Mouse (Mus musculus) telencephalon, adult 2 months (tissue): ENCODE measurements around the gene Wdr83.

Source experiments
- DNase-seq: peaks from one replicate; pipeline ENCODE4 v3.0.0-alpha.2; 2011; ENCODE audit warnings: low read depth, low spot score

Gene Wdr83

DNA sequence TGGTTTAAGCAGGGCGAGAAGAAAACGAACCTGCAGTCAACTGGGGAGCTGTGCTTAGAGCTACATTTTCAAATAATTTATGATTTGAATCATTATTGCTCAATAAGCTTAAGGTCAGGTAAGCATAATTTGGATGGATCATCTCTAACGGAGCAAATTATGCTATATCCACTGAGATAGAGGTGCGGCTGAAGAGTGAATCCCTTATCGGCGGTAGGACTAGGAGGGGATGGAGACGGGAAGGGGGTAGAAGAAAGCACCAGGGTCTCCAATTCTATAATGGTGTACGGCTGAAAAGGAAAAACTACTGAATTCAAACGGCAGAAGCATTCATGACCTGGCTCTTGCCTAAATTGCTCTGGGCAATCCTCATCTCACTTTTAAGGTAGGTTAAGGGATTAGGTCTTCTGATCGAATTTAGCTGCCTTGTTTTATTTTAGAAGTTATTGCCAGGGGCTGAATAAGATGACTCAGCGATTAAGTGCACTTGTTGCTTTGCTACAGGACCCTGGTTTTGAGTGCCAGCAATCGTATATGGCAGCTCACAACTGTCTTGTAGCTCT, 45.9 kb downstream of the Wdr83 start:
- no peak for DNase-seq

- peak; percentile 80 for DNase-seq
These were observed 46.3 kb downstream of the Wdr83 start for GRCm38 (mm10) chr8:85034764-85035163.

GRCm38 (mm10) chr8:85033867-85034266, 47.2 kb downstream of the Wdr83 start:
- DNase-seq = no peak

DNA sequence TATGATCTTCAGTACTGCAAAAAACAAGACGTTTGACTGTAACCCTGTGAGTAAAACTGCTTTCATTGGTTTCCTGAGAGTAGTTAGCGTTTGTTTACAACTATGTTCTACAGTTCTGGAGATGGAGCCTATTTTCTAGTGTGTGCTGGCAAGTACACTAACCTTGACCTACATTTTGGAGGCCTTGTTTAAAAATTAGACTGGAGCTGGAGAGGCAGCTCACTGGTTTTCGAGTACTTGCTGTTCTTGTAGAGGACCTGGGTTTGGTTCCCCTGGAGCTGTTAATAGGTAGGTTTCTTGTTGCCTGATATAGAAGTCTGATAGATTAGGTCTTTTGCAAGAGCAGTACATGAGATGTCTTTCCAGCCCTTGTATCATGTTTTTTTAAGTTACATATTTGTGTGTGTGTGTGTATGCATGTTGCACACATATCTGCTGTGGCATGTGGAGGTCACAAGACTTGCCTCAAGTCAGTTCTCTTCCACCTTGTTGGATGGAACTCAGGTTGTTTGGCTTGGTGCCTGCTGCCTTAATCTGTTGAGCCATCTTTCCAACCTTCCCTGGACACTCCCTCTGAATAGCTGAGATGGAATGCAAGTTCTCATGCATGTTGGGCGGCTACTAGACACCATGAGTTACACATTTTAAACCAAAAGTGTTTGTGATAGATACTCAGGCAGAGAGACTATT, 48.3 kb downstream of the Wdr83 start:
- DNase-seq = no peak

GRCm38 (mm10) chr8:85029271-85029670, 51.8 kb downstream of the Wdr83 start:
- DNase-seq = no peak

DNA sequence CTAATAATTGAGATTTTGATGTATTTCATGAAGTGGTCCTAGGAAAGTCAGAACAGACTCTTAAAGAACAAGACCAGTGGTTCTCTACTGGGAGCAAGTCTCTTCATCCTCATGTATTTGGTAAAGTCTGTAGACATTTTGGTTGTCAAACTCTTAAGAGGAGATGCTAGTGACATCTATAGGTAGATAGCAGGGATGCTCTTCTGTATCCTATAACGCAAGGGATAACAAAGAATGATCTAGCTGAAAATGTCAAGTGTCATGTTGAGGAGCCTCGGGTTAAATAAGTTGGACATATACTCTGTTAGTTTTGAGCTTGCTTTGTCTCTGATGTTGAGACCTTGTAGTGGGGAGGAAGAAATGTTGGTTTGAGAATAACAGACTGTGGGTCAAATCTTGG, 53.2 kb downstream of the Wdr83 start:
- DNase-seq = no peak

GRCm38 (mm10) chr8:85027516-85027855, 53.6 kb downstream of the Wdr83 start:
- DNase-seq = no peak

DNA sequence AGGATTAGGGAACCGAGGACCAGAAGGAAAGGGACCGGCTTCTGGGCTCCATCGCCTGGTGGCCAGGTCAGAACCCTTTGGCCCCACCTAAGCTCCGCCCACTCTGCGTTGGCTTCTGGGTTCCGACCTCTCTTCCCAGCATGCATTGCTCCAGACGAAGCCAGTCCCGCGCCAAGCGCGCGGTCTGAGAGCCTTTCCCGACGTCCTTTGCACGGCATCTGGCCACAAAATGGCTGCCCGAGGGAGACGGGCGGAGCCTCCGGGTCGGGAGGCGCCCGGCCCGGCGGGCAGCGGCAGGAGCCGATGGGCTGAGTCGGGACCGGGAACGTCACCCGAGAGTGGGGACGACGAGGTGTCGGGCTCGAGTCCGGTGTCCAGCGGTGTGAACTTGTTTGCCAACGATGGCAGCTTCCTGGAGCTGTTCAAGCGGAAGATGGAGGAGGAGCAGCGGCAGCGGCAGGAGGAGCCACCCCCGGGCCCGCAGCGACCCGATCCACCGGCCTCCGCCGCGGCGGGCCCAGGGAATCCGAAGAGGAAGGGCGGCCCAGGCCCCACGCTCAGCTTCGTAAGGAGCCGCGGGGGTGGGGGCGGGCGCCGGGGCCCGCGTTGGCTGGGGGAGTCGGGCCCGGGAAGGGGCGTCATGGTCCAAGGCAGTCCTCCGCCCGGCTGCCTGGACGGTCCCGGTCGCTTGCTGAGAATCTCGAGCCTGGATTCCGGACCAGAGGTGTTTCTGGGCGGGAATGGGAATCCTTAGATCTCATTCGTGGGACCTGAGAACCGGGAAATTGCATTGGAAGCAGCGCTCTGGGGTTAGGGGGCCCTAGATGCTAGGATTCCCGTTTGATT, 54.2 kb downstream of the Wdr83 start, which contains the start of gene Trir:
TSS of gene Trir (plus strand) at position 154 of the 846 bp plus-strand sequence.
- DNase-seq = peak; percentile 93

- DNase-seq = peak; percentile 97
These were observed 55.8 kb downstream of the Wdr83 start, which contains the start of gene Asna1 for GRCm38 (mm10) chr8:85025098-85025932. Asna1 (minus strand) TSS chr8:85025281.
